Mouse (Mus musculus) heart, adult 11 months (tissue): ENCODE measurements around the gene Fuz.

ENCODE experiments used
- DNase-seq: peaks from one replicate; pipeline ENCODE4 v3.0.0; 2022

Gene Fuz

GRCm38 (mm10) chr7:44888256-44889105 lies 7.4 kb upstream of the Fuz start:
- DNase-seq = no peak

- DNase-seq = no peak
These were observed 5.7 kb upstream of the Fuz start for GRCm38 (mm10) chr7:44890180-44890579.

GRCm38 (mm10) chr7:44890737-44891136 lies 5.1 kb upstream of the Fuz start:
- DNase-seq = no peak

- peak; percentile 95 for DNase-seq
These were observed 4.3 kb upstream of the Fuz start for GRCm38 (mm10) chr7:44891611-44892010.

DNA sequence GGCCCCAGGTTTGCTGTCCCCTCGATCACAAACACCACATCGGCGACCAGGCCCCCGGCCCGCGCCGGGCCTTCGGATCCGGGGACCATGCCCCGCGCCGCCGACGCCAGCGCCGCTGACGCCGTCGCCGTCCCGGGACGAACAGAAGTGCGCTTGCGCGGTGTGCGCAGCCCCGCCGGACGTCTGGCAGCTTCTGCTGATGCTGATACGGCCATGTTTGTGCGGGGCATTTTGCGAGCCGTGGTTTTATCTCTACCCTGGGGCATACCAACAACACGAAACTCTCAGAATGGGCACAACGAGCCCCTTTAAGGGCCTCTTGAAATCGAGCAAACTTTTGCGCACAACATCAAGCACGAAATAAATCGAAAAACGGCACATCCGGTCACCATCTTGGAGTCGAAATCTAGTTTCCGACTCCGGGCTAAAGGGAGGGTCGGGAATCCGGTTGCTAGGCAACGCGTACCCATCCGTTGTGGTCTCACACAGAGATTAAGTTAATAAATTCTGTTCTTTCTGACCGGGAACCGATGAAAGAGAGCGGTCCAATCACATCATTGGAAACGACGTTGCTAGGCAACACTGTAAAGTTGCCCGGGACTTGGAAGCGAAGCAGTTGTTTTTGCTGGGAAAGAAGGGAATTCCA lies 3.5 kb upstream of the Fuz start, which contains the start of gene Med25:
TSS of gene Med25 (minus strand) at position 437 of the 646 bp plus-strand sequence.
- peak; percentile 99 for DNase-seq

GRCm38 (mm10) chr7:44893197-44893596 lies 2.7 kb upstream of the Fuz start:
- DNase-seq = no peak

- DNase-seq = no peak
These were observed 1.7 kb upstream of the Fuz start for GRCm38 (mm10) chr7:44894175-44894574.

- no peak for DNase-seq
These were observed 680 bp upstream of the Fuz start for GRCm38 (mm10) chr7:44895206-44895592.

DNA sequence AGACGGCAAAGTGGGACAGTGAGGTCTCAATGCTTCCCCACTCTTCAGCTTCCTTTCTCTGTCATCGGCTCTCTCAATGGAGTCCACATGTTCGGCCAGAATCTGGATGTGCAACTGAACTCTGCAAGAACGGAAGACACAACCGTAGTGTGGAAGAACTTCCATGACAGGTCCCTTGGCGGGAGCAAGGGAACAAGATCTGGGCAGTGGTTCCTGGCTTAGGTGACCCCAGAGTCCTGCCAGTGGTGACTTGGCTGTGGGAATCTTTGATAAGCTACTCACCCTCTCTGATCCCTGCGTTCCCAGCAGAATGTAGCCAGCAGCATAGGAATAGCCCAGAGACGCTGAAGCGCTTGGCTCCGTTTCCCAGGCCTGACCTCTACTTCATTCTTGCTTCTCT lies 620 bp downstream of the Fuz start:
- peak; percentile 97 for DNase-seq

- DNase-seq = peak; percentile 97
These were observed 2.7 kb downstream of the Fuz start for GRCm38 (mm10) chr7:44898607-44899006.

DNA sequence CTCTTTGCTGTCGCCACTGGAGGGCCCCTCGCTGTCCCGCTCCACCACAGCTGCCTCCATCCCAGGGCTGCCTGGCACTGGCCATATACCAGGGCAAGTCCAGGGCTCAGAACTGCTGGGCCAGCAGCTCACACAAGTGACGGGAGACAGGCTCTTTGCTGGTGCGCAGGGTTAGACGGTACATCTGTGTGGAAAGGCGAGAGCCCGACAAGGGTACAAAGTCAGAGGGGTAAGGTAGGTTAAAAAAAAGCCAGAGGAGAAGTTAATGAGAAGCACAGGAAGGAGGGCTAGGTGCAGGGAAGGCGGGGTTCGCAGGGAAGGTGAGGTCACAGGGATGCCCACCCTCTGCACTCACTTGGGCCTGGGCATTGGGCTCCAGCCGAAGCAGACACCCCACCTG lies 4.8 kb downstream of the Fuz start:
- no peak for DNase-seq

DNA sequence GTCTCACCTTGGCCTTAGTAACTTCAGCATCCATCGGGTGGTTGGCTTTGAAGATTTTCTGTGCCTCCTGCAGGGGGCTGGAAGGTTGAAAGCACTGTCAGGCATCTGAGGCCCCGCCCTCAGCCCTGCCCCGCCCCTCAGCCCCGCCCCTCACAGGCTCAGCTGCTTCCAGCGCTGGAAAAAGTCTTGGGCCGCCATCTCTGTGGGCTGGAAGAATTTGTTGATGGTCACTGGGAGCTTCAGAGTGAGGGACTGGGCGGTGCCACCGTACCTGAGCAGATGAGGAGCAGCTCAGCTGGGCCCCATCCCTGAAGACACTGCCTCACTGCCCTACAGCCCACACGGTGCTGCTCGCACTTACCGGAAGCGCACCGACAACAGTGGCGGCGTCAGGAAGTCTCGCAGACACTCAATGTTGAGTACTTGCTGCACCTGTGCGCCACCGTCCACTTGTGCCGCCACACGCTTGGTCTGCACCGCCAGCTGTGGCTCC lies 5.4 kb downstream of the Fuz start:
- DNase-seq = no peak

DNA sequence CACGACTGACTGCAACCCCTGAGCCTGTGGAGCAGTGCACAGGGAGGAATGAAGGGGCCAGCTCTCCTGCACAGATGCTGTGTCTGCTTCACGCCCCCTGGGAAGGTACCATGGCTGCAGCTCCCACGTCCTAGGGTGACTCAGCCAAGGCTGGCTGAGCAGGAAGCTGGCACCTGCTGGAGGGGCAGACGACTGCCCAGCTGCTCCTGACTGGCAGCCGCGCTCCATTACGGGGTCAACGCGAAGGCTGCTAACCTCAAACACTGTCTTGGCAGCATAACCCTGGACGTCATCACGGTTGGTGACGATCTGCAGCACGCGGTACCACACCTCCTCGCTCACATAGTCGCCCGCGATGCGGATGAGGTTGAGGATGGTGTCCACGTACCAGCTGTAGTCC lies 9.6 kb downstream of the Fuz start:
- no peak for DNase-seq

DNA sequence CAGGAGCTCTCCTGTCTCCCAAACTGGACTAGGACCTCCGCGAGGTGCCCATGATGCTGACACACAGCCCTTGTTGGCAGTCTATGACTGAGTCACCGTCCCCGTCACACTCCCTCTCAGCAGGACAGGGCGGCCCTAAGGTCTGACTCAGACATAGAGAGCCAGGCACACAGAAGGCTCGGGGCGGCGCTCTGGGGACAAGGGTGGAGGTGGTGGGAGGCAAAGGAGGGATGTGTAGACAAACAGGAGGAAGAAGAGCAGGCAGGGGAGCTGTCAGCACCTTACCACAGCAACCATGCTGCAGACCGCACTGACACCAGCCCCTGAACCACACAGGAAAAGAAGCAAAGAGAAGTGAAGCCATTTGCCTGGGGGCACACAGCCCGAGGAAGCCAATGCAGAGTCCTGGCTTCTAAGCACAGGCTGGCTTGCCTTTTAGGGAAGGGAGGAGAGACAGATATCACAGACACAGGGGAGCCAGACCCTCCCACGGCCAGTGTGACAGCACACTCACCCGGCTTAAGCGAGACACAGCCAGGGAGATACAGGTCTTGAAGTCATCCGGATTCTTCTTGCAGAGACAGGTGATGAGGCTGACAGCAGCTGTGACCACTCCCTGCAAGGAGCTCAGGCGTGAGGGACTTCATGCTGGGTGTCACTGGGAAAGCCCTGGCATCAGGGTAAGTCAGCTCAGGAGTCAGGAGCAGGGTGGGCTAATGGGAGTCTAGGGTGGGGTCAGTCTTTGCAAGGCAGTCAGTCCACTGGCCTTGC lies 13.0 kb downstream of the Fuz start:
- peak; percentile 91 for DNase-seq

GRCm38 (mm10) chr7:44914396-44914795 lies 18.5 kb downstream of the Fuz start:
- DNase-seq = peak; percentile 79

- DNase-seq = peak; percentile 79
These were observed 19.4 kb downstream of the Fuz start for GRCm38 (mm10) chr7:44915314-44915713.

GRCm38 (mm10) chr7:44916191-44916590 lies 20.3 kb downstream of the Fuz start:
- DNase-seq = peak; percentile 92

- peak; percentile 90 for DNase-seq
These were observed 21.0 kb downstream of the Fuz start for GRCm38 (mm10) chr7:44916881-44917280.

DNA sequence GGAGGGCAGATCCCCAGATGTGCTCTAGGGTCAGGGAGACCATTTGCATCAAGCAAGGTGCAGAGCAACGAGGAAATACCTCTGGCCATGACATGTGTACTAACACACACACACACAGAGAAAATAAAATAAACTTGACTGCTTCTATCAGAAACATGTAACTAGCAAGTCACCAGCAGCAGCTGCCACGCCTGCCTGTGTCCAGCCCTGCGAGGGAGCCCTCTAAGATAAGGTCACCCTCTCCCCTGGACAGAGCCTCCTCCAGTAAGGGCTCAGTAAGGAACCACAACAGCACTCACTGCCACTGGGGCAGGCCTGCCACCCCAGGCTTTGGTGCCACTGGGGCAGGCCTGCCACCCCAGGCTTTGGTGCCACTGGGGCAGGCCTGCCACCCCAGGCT lies 22.3 kb downstream of the Fuz start:
- DNase-seq = peak; percentile 58

- no peak for DNase-seq
These were observed 23.2 kb downstream of the Fuz start for GRCm38 (mm10) chr7:44919127-44919526.

DNA sequence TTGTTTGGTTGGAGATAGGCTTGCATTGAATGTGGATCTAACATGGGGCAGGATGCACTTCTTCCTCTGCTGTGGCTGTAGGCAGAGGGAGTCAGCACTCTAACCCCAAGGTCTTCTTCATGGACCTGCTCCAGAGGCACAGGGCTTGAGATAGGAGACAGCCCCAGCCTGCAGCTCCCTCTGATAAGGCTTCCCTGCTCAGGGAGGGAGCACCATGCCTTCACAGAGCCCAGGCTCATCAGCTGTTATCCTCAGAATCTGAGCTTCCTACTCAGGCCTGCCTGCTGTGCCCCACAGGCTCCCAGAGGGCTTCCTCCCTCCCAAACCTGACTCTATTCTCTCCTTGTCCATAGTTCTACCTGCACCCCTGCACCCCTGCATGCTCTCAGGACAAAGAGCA lies 26.7 kb downstream of the Fuz start:
- peak; percentile 85 for DNase-seq

GRCm38 (mm10) chr7:44925468-44925867 lies 29.6 kb downstream of the Fuz start:
- DNase-seq = peak; percentile 92

DNA sequence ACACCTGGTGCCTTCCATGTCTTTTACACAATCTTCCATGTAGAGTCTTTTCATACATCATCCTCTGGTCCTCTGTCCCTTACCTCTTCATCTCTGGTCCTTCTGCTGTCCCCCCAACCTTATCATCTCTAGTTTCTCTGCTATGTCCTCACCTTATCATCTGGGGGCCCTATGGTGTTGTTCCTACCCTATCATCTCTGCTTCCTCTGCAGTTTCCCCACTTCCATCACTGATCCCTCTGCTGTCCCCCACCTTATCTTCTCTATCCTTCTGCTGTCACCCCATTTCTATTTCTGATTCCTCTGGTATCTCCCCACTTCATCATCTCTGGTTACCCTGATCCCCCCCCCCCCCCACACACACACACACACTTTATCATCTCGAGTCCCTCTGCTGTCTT lies 32.7 kb downstream of the Fuz start:
- no peak for DNase-seq
